Mouse (Mus musculus) telencephalon, adult 2 months (tissue): ENCODE results near the gene Tmem119.
"Not testable (repeated sequence)": the region's sequence is repeated elsewhere in the genome, so short reads cannot be mapped to it uniquely, and the experiment has no call there.

Experiments used
- DNase-seq: peaks from one replicate; pipeline ENCODE4 v3.0.0-alpha.2; 2011; ENCODE audit warnings: low read depth, low spot score

Tmem119 gene

DNA sequence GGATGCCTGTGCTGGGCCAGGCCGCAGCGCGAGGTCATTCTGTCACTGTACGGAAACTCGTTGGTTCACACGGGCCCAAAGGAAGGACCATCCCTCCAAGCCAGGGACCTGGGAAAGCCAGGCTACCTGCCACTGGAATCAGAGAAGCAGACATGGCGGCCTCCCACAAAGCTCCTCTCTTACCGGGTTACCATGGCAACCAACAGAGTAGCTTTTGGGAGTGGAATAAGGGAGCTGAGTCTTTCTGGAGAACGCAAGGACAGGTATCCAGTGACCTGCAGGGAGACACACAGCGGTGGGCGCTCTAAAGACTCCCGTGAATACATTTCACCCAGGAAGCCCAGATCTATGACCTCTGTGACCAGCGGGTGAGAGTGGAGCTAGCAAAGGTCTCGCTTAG lies 18.3 kb upstream of the Tmem119 start:
- no peak for DNase-seq

DNA sequence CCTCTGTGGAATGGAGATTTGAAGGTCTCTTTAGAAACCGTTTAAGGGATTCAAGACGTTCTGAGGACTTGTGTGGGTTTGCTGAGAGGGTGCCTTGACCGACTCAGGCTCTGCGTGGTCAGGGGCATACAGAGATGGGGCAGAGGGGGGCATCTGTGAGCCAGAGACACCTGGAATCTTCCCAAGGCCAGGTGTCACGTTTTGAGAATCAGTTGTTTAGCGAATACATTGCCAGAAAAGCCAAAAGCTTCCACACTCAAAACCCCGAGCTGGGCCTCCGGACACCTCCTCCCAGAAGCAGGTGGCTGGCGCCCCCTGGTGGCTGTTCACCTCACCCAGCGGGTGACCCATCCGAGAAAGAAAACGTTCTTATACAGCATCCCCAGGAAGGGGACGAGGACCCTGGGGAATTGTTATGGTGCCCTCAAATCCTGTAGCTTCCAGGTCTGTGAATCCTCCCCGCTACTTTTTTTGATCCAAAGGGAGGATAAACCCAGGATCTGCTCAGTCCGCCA lies 15.4 kb upstream of the Tmem119 start:
- no peak for DNase-seq

DNA sequence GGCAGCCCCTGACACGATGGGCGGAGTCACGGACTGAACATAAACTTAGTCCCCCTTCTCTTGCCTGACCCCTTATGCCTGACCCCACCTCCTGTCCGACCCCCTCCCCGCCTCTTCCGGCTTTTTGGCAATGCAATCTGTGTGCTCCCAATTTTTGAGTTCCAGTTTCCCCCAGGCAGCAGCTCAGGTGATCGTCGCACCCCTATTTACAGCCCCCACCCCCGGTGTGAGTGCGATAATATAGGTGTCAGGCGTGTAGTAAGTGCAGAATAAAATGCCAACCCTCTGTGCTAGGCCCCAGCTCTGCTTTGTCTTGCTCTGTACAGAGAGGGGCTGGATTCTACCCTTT lies 14.7 kb upstream of the Tmem119 start:
- no peak for DNase-seq

DNA sequence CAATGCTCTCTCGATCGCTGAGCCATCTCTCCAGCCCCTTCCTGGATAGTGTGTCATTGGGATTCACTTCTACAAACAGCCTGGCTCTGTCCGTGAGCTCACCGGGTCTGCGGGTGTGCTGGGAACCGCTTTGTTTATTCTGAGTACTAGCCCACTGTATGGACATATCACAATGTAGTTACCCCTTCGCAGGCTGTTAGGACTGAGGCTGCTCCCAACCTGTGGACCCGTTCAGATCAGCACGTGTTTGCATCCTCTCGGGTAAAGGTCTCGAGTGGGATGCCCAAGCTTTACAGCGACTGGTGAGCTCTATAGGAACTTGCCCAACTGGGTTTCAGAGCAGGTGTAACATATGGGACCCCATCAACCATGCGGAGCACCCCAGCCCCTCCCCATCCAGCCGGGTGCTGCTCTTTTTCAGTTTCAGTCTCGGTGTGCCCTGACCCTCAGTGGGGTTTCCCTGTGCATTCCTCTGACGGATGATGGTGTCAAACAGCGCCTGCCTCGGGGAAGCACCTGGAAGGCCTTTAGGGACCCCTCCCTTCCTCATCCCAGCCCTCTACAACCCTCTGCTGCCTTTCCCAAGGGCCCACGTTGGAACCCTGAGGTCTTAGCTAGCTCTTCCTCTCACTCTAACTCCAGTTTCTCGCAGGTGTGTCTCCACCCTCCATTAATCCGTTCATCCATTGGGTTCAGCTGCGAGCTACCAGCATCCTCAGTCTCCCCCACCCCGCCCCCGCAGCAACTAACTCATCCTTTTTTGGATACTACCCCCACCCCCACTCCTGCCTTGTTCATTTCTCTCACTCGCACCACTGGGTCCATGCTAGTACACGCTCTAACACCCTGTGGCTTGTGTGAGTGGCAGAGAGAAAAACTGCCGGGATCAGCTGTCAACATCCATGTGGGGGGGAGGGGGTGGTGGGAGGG lies 14.1 kb upstream of the Tmem119 start:
- no peak for DNase-seq

DNA sequence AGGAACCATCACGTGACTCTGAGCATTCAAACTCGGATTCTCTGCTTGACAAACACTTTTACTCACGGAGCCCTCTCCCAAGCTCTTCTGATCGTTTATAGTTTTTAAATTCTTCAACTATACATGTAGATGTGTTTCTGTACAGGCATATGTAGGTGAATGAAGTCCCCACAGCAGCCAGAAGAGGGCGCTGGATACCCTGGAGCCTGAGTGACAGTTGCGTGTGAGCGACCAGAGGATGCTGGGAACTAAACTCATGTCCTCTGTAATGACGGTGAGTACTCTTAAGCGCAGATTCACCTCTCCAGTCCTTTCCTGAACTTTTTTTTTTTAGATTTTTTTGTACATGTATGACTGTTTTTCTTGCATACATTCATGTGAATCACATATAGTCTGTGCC lies 13.3 kb upstream of the Tmem119 start:
- DNase-seq: no peak

DNA sequence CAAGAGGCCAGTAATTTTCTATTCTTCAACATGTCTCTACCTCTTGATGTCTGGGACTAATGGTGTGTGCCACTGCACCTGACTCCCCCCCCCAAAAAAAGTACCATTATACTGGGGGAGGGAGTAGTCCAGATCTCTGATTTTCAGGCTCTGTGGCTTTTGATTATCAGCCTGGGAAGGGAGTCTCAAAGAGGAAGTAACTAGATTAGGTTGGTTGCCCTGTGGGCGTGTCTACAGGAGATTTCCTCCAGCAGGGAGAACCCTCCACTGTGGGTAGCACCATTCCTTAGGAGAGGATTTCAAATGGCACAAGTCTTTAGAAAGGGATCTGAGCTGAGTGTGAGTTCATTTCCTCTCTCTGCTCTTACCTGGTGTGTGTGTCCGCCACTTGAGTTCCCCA lies 12.3 kb upstream of the Tmem119 start:
- no peak for DNase-seq

DNA sequence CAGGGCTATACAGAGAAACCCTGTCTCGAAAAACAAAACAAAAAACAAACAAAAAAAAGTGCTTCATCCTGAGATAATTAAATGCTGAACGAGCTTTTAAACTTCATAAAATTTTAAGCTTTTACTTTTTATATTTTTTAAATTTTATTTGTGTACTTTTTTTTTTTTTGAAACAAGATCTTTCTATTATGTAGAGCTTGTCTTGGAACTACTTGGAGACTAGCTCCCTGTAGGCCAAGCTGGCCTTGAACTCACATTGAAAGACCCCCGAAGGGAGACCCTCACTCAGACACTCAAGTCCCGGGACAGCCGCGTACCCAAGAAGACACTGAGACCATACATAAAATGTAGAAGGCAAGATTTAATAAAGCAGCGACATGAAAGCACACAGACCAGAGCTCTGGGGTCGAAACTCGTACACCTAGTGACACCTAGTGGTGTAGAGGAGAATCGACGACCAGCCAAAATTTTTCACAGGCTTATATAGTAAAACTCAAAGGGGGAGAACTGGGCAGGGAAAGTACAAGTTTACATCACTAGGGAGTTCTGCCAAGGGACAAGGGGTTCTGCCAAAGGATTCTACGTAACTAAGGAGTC lies 11.6 kb upstream of the Tmem119 start:
- DNase-seq: not testable (repeated sequence)

DNA sequence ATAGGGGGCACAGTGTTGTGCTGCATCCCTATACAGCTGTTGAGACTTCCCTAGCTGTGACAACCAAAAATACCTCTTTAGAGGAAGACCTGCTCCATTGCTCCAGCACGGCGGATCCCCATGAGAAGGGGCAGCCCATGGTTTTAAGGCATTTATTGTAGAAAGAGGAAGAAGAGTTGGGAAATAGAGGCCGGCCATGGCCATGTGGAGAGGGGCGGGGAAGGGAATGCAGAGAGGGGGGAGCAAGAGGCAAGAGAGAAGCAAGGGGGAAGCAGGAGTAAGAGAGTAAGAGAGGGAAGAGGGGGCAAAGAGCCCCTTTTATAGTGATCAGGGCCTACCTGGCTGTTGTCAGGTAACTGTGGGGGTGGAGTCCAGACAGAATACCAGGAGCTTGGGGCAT lies 9.8 kb upstream of the Tmem119 start:
- no peak for DNase-seq

DNA sequence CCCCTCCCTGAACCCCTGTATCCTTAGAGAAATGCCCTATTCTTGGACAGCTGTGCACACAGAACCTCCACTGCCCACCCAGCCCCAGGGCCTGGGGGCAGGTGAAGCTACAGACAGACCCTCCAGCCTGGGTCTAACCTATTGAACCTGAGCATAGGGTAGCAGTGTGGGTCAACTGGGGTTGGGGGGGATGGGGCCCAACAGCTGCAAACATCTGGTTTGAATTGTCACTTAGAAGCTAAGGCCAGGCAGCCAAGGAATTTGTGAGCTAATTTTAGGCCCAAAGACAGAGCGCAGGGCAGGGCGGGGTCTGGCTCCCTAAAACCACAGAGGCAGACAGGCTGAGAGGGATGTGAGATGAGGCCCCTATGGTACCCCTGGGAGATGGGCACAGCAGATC lies 7.9 kb upstream of the Tmem119 start:
- no peak for DNase-seq

DNA sequence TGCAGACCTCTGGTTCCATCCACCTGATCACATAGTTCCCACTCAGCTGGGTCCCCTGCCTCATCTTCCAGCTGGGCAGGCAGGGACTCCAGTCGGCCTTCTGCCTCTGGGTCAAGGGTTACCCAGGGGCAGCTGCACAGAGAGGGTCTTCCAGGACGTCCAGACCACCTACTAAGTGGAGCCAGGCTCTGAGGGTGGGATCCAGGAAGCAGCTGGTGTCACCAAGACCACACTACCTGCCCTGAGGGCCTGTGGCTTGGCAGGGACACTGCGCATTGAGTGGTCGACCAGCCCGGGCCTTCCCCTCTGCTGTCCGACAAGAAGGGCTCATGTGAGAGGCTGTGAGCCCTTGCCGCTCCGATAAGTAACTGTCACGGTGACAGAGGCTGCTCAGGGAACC lies 7.4 kb upstream of the Tmem119 start:
- DNase-seq: no peak

DNA sequence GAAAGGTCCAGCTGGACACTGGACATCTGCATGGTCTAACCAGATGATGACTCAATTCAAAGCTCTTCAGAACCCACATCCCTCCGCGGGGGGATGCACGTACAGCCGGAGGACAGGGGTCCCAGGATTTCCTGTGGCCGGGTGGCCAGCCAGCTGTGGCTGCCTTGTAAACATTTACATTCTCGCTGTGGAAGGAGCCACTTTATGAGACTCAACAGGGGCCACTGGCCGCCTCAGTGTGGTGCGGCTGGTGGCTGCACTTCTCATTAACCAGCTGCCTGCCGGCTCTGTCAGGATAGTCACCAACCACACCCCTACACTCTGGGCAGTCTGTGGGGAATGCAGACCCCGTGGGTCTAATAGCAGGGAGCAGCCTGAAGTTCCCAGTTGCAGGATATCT lies 6.1 kb upstream of the Tmem119 start:
- DNase-seq: no peak

DNA sequence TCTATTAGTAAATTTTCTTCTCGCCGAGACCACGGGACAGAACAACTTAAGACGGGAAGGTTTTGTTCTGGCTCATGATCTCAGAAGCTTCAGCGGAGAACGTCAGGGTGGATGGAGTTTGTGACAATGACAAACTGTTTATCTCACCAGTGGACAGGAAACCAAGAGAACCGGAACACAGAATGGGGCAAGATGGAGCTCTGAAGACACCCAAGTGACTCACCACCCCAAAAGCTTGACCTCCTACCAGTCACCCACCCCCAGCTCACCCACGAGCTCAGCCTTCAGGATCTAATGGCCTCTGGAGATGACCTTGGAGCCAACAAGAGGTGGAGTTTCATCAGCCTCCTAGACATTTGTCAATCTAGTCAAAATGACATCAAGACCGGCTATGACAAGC lies 5.0 kb upstream of the Tmem119 start:
- DNase-seq: no peak

DNA sequence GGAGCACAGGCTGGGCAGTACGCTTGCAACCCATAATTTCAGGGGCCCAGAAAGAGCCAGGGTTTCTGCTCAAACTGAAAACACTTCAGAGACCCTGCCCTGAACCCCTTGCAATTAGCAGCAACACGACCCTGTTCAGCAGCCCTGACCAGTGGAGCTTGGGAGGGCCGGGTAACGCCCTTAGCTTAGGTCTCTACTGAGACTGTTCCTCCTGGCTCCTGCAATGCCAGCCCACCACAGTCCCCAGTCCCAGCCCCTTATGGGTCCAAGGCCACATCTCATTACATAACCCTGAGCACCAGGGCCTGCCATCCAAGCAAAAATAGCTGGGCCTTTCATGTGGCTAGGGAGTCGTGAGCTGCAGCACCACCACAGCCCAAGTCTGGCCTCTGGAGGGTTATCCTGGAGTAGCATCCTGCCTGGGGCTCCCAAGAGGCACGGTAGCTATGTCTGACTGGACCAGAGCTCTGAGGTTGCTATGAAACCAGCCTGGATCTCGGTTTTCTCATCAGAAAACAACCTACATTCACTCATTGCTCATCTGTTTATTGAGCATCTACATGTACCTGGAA lies 4.2 kb upstream of the Tmem119 start:
- no peak for DNase-seq

DNA sequence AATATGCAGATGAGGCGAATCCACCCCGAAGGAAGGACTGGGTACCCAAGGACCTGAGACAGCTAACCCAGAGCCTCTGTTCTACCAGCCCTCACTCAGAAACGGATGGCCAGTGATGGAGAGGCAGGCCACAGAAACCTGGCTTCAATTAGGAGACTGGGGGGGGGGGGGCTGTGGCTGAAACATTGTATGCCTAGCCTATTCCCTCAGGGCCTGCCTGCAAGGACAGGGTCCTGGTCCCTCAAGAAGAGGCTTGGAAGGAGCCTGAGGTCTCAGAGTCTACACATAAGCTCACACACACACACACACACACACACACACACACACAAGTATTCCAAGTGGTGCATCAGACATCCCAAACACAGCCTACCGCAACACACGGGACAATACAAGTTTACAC lies 625 bp downstream of the Tmem119 start:
- DNase-seq: no peak

DNA sequence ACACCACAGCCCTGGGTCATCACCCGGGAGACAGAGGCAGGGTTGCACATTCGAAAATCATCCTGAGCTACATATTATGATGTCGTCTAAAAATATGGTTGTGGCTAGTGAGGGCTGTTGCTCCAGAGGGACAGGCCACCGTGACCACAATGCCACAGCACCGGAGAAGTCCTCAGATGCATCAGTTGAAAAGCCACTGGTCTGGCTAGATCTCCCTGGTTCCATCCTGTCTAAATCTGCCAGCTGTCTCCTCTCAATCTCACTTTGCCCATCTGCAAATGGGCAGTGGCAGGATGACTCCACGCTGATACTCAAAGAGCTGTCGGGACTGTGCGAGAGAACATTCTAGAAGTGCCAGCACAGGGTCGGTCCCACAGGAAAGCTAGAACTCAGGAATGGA lies 1.8 kb downstream of the Tmem119 start:
- DNase-seq: no peak

DNA sequence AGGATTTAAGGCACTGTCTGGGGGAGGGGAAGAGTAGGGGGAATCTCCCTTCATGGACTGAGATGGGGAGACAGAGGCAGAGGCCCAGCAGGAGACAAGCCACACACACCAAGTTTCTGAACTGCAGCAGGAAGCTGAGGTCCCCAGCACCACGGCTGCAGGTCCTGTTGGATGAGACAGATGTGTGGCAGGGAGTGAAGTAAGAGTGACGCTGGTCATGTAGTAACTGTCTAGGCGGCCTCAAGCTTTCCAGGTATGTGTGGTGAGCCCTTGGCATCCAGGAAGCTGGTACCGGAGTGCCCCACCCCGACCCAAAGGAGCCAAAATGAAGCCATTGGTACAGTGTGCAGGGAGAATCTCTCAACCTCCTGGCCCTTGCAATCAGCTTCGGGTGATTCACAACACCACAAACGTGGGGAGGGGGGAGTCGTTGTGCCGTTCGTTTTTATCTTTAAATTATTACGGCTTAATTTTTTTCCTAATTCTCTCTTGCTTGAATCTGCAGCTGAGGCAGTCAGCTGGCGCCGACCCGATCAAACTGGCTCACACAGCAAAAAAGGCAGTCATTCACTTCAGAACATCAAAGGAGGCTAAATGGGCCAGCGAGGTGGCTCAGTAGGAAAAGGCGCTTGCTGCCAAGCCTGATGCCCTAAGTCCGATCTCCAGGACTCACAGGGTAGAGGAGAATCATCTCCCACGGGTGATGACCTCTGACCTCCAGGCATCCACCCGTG lies 3.0 kb downstream of the Tmem119 start:
- no peak for DNase-seq

DNA sequence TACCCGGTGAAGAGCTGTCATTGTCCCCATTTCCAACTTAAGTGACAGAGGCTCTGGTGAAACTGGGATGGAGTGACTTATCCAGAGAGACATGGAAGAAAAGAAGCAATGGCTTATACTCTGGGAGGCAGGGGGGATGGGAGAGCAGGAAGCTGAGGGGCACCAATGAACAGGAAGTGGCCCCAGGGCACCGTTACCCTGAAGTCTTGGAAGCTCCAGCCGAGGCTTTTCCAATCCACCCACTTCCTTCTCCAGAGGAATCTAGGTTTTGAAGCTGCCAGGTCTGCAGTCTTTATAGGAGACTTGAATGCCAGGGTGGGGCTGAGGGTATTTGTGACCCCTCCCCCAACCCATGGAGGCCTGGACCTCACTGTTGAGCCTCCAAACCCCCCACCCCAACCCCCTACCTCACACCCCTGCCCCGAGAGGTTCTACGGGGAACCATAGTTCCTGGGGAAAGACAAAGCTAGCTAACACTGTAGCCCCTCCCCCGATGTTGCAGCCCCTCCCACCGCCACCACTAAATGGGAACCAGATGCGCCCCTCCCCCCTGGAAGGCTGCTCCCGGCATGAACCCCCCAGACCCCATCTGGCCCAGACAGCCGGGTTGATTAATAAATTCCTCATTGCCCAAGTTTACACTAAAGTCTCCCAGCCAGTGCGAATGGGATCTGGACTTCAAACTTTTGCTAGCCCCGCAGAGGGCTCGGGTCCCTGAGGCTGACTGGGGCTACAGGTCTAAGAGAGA lies 3.7 kb downstream of the Tmem119 start:
- no peak for DNase-seq

DNA sequence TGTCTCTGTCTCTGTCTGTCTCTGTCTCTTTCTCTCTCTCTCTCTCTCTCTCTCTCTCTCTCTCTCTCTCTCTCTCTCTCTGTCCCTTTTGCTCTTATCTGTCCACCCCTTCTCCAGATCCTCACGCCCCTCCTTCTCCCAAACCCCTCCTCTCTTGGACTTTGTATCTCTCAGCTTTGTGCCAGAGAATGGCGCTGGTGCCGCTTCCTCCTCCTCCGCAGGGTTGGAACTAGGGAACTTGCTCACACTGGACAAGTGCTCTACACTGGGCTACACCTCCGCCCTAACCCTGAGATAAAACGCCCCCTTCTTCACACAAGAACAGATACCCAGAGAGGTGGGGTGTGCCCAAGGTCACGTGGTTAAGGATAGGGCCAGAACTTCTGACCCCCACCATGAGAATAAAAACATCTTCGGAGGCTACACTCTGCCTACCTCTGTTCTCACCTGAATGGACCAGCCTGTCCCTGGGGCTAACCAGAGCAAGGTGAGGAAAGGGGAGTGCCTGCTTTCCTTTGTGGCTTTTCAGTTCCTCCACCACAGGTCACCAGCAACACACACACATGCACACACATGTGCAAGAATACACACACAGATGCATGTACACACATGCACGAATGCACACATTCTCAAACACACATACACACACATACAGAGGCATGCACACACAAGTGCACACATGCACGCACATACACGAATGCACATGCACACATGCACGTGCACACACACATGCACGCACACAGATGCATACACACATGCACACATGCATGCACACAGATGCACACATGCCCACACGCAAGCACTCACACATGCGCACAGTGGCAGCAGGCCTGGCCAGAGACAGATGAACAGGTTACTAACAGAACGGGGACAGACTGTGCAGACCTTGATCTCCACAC lies 8.9 kb downstream of the Tmem119 start:
- no peak for DNase-seq

DNA sequence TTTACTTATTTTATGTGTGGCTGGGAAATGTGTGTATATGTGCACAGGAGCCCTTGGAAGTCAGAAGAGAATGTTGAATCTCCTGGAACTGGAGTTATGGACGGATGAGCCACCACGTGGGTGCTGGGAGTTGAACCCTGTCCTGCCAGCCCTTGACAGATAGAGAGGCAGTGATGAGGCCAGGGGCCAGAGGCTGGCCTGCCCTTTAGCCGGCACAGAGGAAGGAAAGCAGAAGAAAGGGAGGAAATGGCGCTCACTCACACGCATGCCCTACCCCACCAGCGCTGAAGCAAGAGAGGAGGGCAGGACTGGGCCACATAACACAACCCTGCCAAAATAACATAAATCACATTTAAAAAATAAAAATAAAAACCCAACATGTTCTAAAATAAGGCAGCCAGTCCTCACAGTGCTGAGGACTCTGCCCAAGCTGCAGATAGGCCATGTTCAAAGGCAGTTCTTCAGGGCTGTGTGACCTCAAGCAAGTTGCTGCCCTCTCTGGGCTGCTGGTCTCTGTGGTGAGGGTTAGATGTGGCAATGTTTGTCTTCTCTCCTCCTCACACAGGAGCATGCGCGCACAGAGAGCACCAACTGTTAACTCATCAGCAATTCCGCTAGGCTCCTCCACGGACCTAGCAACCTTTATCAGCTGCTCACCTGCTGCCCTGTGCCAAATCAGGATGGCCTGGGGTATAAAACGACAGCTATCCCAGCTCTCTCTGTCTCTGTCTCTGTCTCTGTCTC lies 9.7 kb downstream of the Tmem119 start:
- DNase-seq: no peak
